Mouse (Mus musculus) olfactory bulb, adult 2 months (tissue): Measurements from ENCODE around the gene Ggcx. TPM values are rescaled to one million over a fixed set of nuclear protein-coding genes. Genes with fewer than 3 reads are reported as not detected.
A peak's percentile ranks its signal among the peaks of the same experiment; 100 is the strongest.

Experiments used
- H3K27ac ChIP-seq: fragments of 200-500 bp; 2 replicates; pipeline ENCODE4 v1.5.1; 2012; ENCODE audit warnings: low read depth, low read length; ENCODE audit not compliant: insufficient read depth
- H3K4me1 ChIP-seq: fragments of 200-500 bp; 2 replicates; pipeline ENCODE4 v1.6.1; 2012; ENCODE audit warnings: low read length; ENCODE audit not compliant: control insufficient read depth, insufficient read depth
- H3K4me3 ChIP-seq: fragments of 200-500 bp; 2 replicates; pipeline ENCODE4 v1.5.1; 2012; ENCODE audit warnings: mild to moderate bottlenecking, low read depth, low read length, moderate library complexity; ENCODE audit not compliant: insufficient read depth
- CTCF ChIP-seq: fragments of 200-500 bp; IDR thresholded peaks from 2 replicates; pipeline ENCODE4 v1.5.1; 2012; ENCODE audit warnings: low read depth, mild to moderate bottlenecking, low read length, moderate library complexity; ENCODE audit not compliant: insufficient read depth
- POLR2A ChIP-seq: fragments of 200-500 bp; IDR thresholded peaks from 2 replicates; pipeline ENCODE4 v1.6.1; 2012; ENCODE audit warnings: mild to moderate bottlenecking, low read depth, low read length, moderate library complexity; ENCODE audit not compliant: insufficient read depth
- WGBS: fragments of 180-500 bp; shearing (Covaris S2); methylation state at CpG from one replicate; pipeline ENCODE4 v1.1.7; 2018; 5-methylcytosine and 5-hydroxymethylcytosine counted together
- polyA plus RNA-seq: library from polyadenylated mRNA; stranded (reverse); fragments of >200 nt; gene quantifications from 2 replicates; pipeline ENCODE4 v1.2.4, GENCODE M21; 2012; ENCODE audit warnings: low replicate concordance; ENCODE audit not compliant: missing spikeins, insufficient read depth, insufficient read length

Ggcx gene
- not detected in 2 replicates for polyA plus RNA-seq

GRCm38 (mm10) chr6:72414076-72414756, at the start of gene Ggcx:
Gene Ggcx, plus strand, starts transcription at chr6:72414308.
- H3K27ac ChIP-seq, result peak within 1 kb of the TSS; percentile 46; the same call in 1 of the 2 replicates

GRCm38 (mm10) chr6:72364985-72365384, 49.1 kb upstream of the Ggcx start:
- TF ChIP-seq CTCF (no peak), POLR2A (no peak)
- Histone ChIP-seq H3K27ac (no peak overlapping the region), H3K4me1 (peaks cover 11% of the 10 kb centered on the region), H3K4me3 (no peak overlapping the region)
- 71% methylated on average over 6 of the region's 6 CpGs for WGBS

More at GRCm38 (mm10) chr6:72414076-72414756, at the start of gene Ggcx:
- H3K4me3 ChIP-seq, result peak within 1 kb of the TSS; percentile 96
- H3K4me1 ChIP-seq, result peaks cover 7% of the 10 kb centered on the region
- TF ChIP-seq POLR2A, result peak; percentile 51
- peak; percentile 11; the same call in 1 of the 2 replicates for TF ChIP-seq CTCF
- under 1% methylated on average over 33 of the region's 33 CpGs for WGBS

- TF ChIP-seq CTCF, result no peak
- no peak for TF ChIP-seq POLR2A
- Histone ChIP-seq H3K4me3 (no peak overlapping the region), H3K4me1 (peaks cover 5% of the 10 kb centered on the region; the same call in 1 of the 2 replicates), H3K27ac (no peak overlapping the region)
- 66% methylated on average over 3 of the region's 3 CpGs for WGBS
Observed at GRCm38 (mm10) chr6:72366304-72366703, 47.8 kb upstream of the Ggcx start.

DNA sequence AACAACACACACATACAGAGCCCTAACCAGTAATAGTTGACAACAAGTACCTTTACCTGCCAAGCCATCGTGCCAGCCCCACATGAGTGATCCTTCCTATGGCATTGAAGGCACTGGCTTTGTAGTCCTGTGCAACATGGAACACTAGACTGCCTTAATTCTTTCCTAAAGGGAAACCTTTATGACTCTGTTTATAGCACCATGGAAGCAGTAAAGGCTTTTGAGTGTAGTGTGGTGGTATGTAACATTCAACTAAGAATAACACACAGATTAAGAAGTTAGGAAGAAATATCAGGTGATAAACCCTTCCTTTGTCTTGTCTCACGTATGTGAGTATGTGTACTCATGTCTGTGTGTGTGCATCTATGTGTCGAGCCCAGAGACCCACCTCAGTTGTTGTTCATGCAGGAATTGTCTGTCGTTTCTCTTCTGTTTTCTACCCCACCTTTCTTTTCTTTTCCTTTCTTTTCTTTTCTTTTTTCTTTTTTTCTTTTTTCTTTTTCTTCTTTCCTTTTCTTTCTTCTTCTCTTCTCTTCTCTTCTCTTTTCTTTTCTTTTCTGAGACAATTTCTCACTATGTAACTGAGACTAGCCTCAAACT, 47.2 kb upstream of the Ggcx start, which contains the start of gene Rnf181:
Gene Rnf181, minus strand, starts transcription at position 113 of the 600 bp plus-strand sequence.
- WGBS, result 71% methylated on average over 4 of the region's 4 CpGs
- Histone ChIP-seq H3K4me3 (no peak within 1 kb of the TSS), H3K27ac (no peak within 1 kb of the TSS), H3K4me1 (peaks cover 8% of the 10 kb centered on the region; the same call in 1 of the 2 replicates)
- TF ChIP-seq CTCF (no peak), POLR2A (no peak)

GRCm38 (mm10) chr6:72367460-72367974, 46.6 kb upstream of the Ggcx start:
- TF ChIP-seq CTCF (no peak), POLR2A (no peak)

DNA sequence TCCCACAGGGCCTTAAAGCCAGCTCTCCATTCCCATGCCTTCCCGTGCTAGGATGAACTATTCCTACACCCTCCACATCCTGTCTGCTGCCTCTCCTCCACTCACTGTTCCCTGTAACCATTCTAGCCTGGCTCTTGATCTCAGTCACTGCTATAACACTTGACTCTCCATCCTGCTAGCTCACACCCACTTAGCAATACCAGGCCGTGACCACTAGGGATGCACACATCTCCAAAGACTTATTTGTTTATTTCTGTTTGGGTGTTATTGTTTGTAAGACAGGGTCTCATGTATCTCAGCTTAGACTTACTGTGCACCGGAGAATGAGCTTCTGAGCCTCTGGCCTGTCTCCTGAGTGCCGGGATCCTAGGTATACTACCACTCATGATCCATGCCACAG, 44.6 kb upstream of the Ggcx start:
- Histone ChIP-seq H3K27ac (no peak overlapping the region), H3K4me3 (no peak overlapping the region), H3K4me1 (peaks cover 8% of the 10 kb centered on the region; the same call in 1 of the 2 replicates)
- TF ChIP-seq CTCF (no peak), POLR2A (no peak)
- 93% methylated on average over 4 of the region's 4 CpGs for WGBS

More at GRCm38 (mm10) chr6:72367460-72367974, 46.6 kb upstream of the Ggcx start:
- no peak overlapping the region for H3K27ac ChIP-seq
- H3K4me1 ChIP-seq, result peaks cover 8% of the 10 kb centered on the region; the same call in 1 of the 2 replicates
- no peak overlapping the region for H3K4me3 ChIP-seq
- 78% methylated on average over 4 of the region's 4 CpGs for WGBS

DNA sequence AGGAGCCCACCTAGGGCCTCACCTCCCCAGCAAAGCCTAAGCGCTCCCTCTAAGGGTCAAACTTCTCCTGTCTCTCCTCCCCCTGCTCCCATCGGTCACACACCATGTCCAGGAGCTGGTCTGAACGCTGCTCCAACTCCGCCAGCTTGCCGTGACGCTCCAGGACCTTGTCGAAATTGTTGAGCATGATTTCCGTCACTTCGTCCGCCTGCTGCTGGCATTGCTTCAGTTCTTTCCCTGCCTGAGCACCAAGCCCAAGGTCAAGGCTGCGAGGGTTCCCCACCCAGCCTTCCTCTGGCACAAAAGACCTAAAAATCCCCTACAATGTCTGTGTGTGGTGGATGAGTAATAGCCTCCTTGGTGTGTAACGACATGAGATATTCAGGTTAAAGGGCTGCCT, 44.0 kb upstream of the Ggcx start:
- 84% methylated on average over 12 of the region's 12 CpGs for WGBS
- H3K4me3 ChIP-seq, result no peak overlapping the region
- H3K4me1 ChIP-seq, result peaks cover 8% of the 10 kb centered on the region; the same call in 1 of the 2 replicates
- TF ChIP-seq POLR2A, result no peak
- TF ChIP-seq CTCF, result no peak
- no peak overlapping the region for H3K27ac ChIP-seq

DNA sequence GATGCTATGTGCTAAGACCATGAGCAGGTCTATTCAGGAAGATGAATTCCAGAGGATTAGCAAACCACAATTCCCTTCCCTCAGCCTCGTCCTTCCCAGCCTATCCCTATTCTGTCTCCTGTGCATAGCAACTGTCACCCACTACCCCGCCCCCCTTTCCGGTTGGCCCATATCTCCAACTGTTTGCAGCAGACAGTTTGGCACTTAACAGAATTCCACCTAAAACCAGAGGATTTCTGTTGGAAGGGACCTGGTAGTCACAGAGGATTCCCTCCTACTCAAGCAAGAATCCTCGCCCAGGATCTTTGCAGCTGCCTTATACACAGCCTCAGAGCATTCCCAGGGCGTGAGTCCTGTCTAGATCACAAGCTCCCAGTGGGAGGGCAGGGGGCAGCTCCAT, 43.0 kb upstream of the Ggcx start:
- Histone ChIP-seq H3K4me3 (no peak overlapping the region), H3K4me1 (peaks cover 8% of the 10 kb centered on the region; the same call in 1 of the 2 replicates), H3K27ac (no peak overlapping the region)
- TF ChIP-seq POLR2A (no peak), CTCF (no peak)
- whole genome bisulfite sequencing, result 39% methylated on average over 5 of the region's 5 CpGs

DNA sequence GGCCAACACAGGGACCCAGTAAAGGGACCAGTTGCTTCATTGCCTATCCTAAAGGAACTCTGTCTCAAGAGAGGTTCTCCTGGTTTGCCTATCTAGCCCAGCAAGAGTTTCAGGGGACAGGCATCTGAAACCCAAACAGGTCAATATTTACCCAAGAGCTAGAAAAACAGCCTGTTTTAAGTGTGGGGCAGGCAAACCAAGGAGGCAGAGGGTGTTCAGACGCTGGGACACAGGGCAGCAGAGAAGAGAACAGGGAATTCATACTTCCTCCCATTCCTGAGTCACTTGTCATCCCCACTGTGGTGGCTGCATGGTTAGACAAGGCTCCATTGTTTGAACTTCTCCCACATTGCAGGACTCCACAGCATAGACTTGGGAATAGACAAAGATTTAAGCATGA, 42.5 kb upstream of the Ggcx start:
- Histone ChIP-seq H3K4me3 (no peak overlapping the region), H3K27ac (no peak overlapping the region), H3K4me1 (peaks cover 8% of the 10 kb centered on the region; the same call in 1 of the 2 replicates)
- WGBS, result 24% methylated on average over 1 of the region's 1 CpGs
- TF ChIP-seq CTCF (no peak), POLR2A (no peak)
